Mouse (Mus musculus) spleen, postnatal 4 days (tissue): ENCODE results near the gene Vps36.

Source experiments
- DNase-seq, 2 experiments: peaks; one replicate each; pipeline ENCODE4 v3.0.0; 2022; ENCODE audit warnings: low spot score in 2 of 2

The Vps36 gene

GRCm38 (mm10) chr8:22192660-22193431, at the start of gene Vps36:
Gene Vps36, plus strand, starts transcription at chr8:22192809.
- peak; percentile 90 to 98 for DNase-seq

GRCm38 (mm10) chr8:22143764-22144491, 48.7 kb upstream of the Vps36 start:
- no peak for DNase-seq

GRCm38 (mm10) chr8:22145831-22146230, 46.8 kb upstream of the Vps36 start:
- DNase-seq: no peak

GRCm38 (mm10) chr8:22147706-22148366, 44.8 kb upstream of the Vps36 start:
- peak in 1 of 2 experiments; percentile 40 for DNase-seq

GRCm38 (mm10) chr8:22148367-22148740, 44.3 kb upstream of the Vps36 start:
- peak in 1 of 2 experiments; percentile 51 for DNase-seq

- DNase-seq: peak in 1 of 2 experiments; percentile 22
These were observed 42.8 kb upstream of the Vps36 start for GRCm38 (mm10) chr8:22149643-22150344.

GRCm38 (mm10) chr8:22150345-22150663, 42.3 kb upstream of the Vps36 start:
- DNase-seq: no peak

GRCm38 (mm10) chr8:22162206-22162605, 30.4 kb upstream of the Vps36 start:
- DNase-seq: peak in 1 of 2 experiments; percentile 41

- DNase-seq: peak in 1 of 2 experiments; percentile 39
These were observed 28.2 kb upstream of the Vps36 start for GRCm38 (mm10) chr8:22164431-22164830.

GRCm38 (mm10) chr8:22165251-22166079, 27.1 kb upstream of the Vps36 start:
- peak in 1 of 2 experiments; percentile 36 for DNase-seq

GRCm38 (mm10) chr8:22166080-22166603, 26.5 kb upstream of the Vps36 start, which contains the start of gene Nek3:
Gene Nek3, minus strand, starts transcription at chr8:22166435.
- DNase-seq: peak; percentile 78 to 92

GRCm38 (mm10) chr8:22169167-22169566, 23.4 kb upstream of the Vps36 start:
- no peak for DNase-seq

- DNase-seq: no peak
These were observed 16.6 kb upstream of the Vps36 start for GRCm38 (mm10) chr8:22175966-22176365.

- peak; percentile 62 to 67 for DNase-seq
These were observed 7.7 kb upstream of the Vps36 start for GRCm38 (mm10) chr8:22184884-22185283.

GRCm38 (mm10) chr8:22185431-22186397, 6.9 kb upstream of the Vps36 start, which contains the start of gene Ckap2:
Gene Ckap2, minus strand, starts transcription at chr8:22185819.
- DNase-seq: peak; percentile 90 to 95

GRCm38 (mm10) chr8:22193432-22194010, 912 bp downstream of the Vps36 start:
- DNase-seq: no peak

- no peak for DNase-seq
These were observed 5.3 kb downstream of the Vps36 start for GRCm38 (mm10) chr8:22197914-22198313.

GRCm38 (mm10) chr8:22199481-22199880, 6.9 kb downstream of the Vps36 start:
- no peak for DNase-seq

- no peak for DNase-seq
These were observed 14.9 kb downstream of the Vps36 start for GRCm38 (mm10) chr8:22207535-22207934.
